Mouse (Mus musculus) lung, embryonic 16.5 days (tissue): ENCODE data around the gene Lipc. TPM values are rescaled to one million over a fixed set of nuclear protein-coding genes. Genes with fewer than 3 reads are reported as not detected.

Experiments
- ATAC-seq: fragments of 200-750 bp; cut with Nextera tagmentation; 2 replicates; pipeline ENCODE4 v1.8.0; 2017; ENCODE audit warnings: low read depth, mild to moderate bottlenecking, moderate library complexity
- H3K27ac ChIP-seq: fragments of 300-500 bp; sonication (generic); 2 replicates; pipeline ENCODE4 v1.5.1; 2014; ENCODE audit warnings: mild to moderate bottlenecking, control low read depth, low read length
- H3K27me3 ChIP-seq: fragments of 300-500 bp; sonication (generic); 2 replicates; pipeline ENCODE4 v1.6.1; 2014; ENCODE audit warnings: low read depth, low read length, mixed read lengths; ENCODE audit not compliant: control insufficient read depth, insufficient read depth
- H3K36me3 ChIP-seq: fragments of 300-500 bp; sonication (generic); 2 replicates; pipeline ENCODE4 v1.6.1; 2014; ENCODE audit warnings: low read length; ENCODE audit not compliant: control insufficient read depth, insufficient read depth
- H3K4me1 ChIP-seq: fragments of 300-500 bp; sonication (generic); replicated peaks from 2 replicates; pipeline ENCODE4 v1.6.1; 2014; ENCODE audit warnings: low read length, mixed read lengths; ENCODE audit not compliant: control insufficient read depth, insufficient read depth
- H3K4me2 ChIP-seq: fragments of 300-500 bp; sonication (generic); 2 replicates; pipeline ENCODE4 v1.6.1; 2014; ENCODE audit warnings: low read depth, low read length, control low read depth
- H3K4me3 ChIP-seq: fragments of 300-500 bp; sonication (generic); 2 replicates; pipeline ENCODE4 v1.5.1; 2014; ENCODE audit warnings: mild to moderate bottlenecking, low read length, control low read depth
- H3K9ac ChIP-seq: fragments of 300-500 bp; sonication (generic); 2 replicates; pipeline ENCODE4 v1.6.1; 2014; ENCODE audit warnings: low read length, control low read depth
- H3K9me3 ChIP-seq: fragments of 300-500 bp; sonication (generic); 2 replicates; pipeline ENCODE4 v1.6.1; 2016; ENCODE audit warnings: low read length; ENCODE audit not compliant: control insufficient read depth
- WGBS: fragments of 180-500 bp; shearing (Covaris S2); extraction: QIAGEN DNeasy Blood & Tissue Kit; methylation state at CpG from one replicate; pipeline ENCODE4 v1.1.7; 2014; 5-methylcytosine and 5-hydroxymethylcytosine counted together
- polyA plus RNA-seq: library from polyadenylated mRNA; unstranded; fragments of >200 nt; fragmentation: Nextera tagmentation; extraction: Ambion mirVana; gene quantifications from 2 replicates; pipeline ENCODE4 v1.2.1, GENCODE M21; 2015

Gene Lipc
- polyA plus RNA-seq, 1 experiment from 2014 or later = 0.25 TPM

DNA sequence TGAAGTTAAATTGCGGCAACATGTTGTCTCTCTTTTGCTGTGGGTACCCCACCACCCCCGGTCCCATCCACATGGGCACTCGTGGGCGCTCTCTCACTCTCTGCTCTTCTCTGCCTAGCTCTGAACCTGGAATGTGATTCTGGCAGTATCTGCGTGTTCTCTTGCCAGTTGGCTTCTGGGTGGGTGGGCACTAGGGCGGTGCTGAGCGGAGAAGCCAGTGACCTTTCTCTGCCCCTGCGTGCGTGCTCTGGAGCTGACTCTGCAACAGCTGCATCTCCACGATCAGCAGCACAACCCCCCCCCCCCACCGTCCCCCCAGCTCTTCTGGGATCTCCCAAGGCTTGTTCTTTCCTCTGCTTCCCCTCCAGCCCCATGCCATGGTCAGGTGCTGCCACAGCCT, 144.3 kb downstream of the Lipc start:
- no peak for ATAC-seq
- H3K4me2 ChIP-seq = no peak overlapping the region
- 56% methylated on average over 10 of the region's 11 CpGs for WGBS
- H3K4me3 ChIP-seq = no peak overlapping the region
- no peaks in the 10 kb centered on the region for H3K9me3 ChIP-seq
- H3K27me3 ChIP-seq = no peaks in the 10 kb centered on the region
- H3K36me3 ChIP-seq = no peaks in the 10 kb centered on the region
- H3K27ac ChIP-seq = no peak overlapping the region
- no peak overlapping the region for H3K9ac ChIP-seq
- H3K4me1 ChIP-seq = peaks cover 5% of the 10 kb centered on the region; the same call in 1 of the 2 replicates

DNA sequence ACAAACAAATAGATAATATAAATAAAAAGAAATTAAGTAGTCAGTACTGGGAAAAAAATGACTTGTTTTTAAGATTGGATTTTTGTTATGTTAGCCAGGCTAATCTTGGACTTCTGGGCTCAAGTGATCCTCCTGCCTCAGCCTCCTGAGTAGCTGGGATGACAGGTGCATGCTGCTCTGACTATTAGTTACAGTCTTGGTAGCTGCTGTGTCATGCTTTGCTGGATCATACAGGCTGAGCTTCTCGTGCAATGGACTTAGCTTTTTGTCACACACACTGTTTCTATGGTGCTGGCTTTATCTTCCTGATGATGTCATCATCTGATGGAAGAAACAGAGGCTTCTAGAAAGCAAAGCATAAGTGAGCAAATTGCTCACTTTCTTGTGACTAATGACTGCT, 146.0 kb downstream of the Lipc start:
- 55% methylated on average over 1 of the region's 1 CpGs for WGBS

DNA sequence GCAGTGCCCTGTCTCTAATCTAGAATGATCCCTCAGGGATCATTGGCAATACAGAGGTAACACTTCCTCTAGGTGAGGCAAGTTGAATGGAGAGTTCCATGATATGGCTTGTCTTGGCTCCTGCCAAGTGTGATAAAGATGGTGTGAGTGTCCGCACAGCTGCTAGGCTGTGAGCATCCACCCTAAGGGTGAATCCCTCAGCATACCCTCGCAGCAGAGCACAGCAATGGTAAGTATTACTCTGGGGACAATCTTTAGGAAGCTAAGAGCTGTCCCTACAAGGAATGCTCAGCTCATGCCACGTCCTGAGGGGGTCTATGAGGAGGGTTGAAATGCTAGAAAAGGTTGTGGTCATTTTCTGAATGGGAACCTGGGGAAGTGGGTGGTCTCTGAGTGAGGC, 149.2 kb downstream of the Lipc start:
- H3K4me1 ChIP-seq = peaks cover 2% of the 10 kb centered on the region; the same call in 1 of the 2 replicates
- no peaks in the 10 kb centered on the region for H3K9me3 ChIP-seq
- H3K4me3 ChIP-seq = no peak overlapping the region
- no peak overlapping the region for H3K9ac ChIP-seq
- H3K36me3 ChIP-seq = no peaks in the 10 kb centered on the region
- H3K4me2 ChIP-seq = no peak overlapping the region
- no peak overlapping the region for H3K27ac ChIP-seq
- ATAC-seq = no peak
- WGBS = 74% methylated on average over 3 of the region's 3 CpGs
- H3K27me3 ChIP-seq = no peaks in the 10 kb centered on the region

More for the DNA sequence above, 146.0 kb downstream of the Lipc start:
- Histone ChIP-seq H3K36me3 (no peaks in the 10 kb centered on the region), H3K4me1 (peaks cover 5% of the 10 kb centered on the region; the same call in 1 of the 2 replicates), H3K27ac (no peak overlapping the region), H3K4me3 (no peak overlapping the region), H3K4me2 (no peak overlapping the region), H3K9me3 (no peaks in the 10 kb centered on the region), H3K27me3 (no peaks in the 10 kb centered on the region), H3K9ac (no peak overlapping the region)
- no peak for ATAC-seq

DNA sequence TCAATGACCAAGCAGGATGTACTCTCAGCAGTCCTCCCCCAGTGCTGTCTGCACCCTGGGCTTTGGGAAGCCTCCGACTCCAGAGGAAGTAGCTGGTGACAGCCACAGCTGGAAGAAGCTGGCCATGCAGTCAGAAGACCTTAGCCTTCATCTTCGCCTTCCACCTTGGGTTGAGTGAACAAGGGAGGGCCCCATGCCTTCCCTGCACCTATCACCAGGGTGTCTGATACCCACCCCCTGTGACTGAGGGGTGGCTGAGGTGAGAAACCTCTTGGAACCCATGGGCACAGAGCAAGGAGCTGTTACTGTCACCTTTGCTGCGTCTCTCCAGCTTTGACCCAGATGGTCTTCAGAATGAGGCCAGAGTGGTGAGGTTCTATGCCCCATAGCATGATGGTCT, 150.3 kb downstream of the Lipc start:
- 81% methylated on average over 3 of the region's 3 CpGs for WGBS
- Histone ChIP-seq H3K9me3 (no peaks in the 10 kb centered on the region), H3K4me3 (no peak overlapping the region), H3K4me1 (no peaks in the 10 kb centered on the region), H3K27ac (no peak overlapping the region), H3K27me3 (no peaks in the 10 kb centered on the region), H3K4me2 (no peak overlapping the region), H3K36me3 (no peaks in the 10 kb centered on the region), H3K9ac (no peak overlapping the region)
- no peak for ATAC-seq

DNA sequence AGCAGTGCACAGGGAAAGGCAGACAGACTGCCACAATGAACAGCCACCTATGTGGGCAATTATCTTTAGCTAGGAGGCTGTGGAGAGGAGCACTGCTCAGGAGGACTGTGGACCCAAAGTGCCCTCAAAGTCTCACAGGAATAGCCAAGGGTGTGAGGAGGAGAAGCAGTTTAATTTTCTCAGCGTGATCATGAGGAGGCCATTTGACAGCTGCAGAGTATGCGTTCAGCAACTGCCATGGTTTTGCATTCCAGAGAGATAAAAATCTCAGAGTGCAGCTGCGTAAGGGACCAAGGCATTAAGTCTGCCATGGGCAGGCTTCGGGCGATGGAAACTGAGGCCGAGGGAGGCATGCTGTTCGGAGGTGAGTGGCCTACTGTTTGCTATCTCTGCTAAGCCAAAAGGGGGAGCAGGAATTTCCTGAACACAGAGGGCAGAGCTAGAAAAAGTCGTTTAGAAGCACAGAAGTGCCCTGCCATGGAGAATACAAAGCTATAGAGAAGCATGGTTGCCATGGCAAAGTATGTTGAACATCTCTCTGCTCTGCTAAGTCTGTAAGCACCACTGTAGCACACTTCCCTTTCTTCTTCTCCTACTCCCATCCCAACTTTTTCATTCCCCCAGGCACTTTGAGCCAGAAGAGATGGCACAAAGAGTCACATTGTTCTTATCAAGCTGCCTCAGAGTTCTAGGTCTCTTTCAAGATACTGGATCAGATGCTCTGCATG, 151.3 kb downstream of the Lipc start:
- Histone ChIP-seq H3K4me2 (no peak overlapping the region), H3K4me3 (no peak overlapping the region), H3K27ac (no peak overlapping the region), H3K4me1 (no peaks in the 10 kb centered on the region), H3K36me3 (no peaks in the 10 kb centered on the region), H3K27me3 (no peaks in the 10 kb centered on the region), H3K9ac (no peak overlapping the region), H3K9me3 (no peaks in the 10 kb centered on the region)
- no peak for ATAC-seq
- WGBS = 23% methylated on average over 8 of the region's 8 CpGs

DNA sequence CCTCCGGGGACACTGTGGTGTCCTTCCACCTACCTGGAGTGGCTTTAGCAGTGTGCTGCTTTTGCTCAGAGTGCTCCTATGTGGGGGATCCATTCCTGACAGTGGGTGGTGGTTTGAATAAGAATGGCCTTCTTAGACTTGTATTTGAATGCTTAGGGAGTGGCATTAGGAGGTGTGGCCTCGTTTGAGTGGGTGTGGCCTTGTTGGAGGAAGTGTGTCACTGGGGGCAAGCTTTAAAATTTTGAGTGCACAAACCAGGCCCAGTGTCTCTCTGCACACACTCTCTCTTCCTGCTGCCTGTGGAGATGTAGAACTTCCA, 156.6 kb downstream of the Lipc start:
- WGBS = 60% methylated on average over 2 of the region's 2 CpGs
- H3K4me1 ChIP-seq = peaks cover 2% of the 10 kb centered on the region; the same call in 1 of the 2 replicates
- no peak overlapping the region for H3K9ac ChIP-seq
- no peaks in the 10 kb centered on the region for H3K36me3 ChIP-seq
- H3K4me3 ChIP-seq = no peak overlapping the region
- no peak for ATAC-seq
- H3K27ac ChIP-seq = no peak overlapping the region
- no peaks in the 10 kb centered on the region for H3K9me3 ChIP-seq
- H3K4me2 ChIP-seq = no peak overlapping the region
- H3K27me3 ChIP-seq = no peaks in the 10 kb centered on the region

DNA sequence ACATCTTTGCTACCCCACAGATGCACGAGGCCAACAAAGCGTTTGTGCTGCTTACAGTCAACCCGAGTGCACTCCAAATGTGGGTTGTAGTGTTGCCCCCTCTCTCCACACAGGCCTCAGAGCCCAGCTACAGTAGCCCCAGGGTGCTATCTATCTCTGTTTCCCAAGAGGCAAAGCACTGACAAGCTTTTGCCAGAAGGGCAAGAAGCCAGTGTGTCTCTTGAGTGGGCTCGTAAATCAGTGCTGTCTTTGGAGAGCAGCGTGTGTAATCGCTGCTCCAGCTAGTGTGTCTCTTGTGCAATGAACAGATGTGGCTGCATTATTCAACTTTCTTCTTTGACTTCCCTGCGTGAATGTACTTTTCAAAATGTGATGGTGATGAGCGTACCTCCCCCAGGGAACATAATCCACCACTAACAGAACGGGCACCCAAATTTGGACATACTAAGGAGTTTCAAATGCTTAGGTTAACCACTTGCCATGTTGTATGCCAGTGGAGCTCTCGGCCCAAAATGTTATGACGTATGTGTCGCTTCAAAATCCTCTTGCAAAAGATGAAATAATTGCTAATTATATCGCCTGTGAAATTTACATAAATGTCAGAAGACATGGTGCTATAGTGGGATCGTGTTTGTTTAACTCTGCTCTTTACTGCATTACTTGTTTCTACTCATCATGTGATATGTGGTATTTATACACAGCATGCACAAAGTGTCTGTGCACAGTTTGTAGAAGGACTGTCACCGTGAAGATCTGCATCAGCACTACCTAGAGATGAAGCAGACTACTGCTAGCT, 157.2 kb downstream of the Lipc start:
- H3K4me2 ChIP-seq = no peak overlapping the region
- ATAC-seq = peak; percentile 82; the same call in 1 of the 2 replicates
- 53% methylated on average over 15 of the region's 15 CpGs for WGBS

DNA sequence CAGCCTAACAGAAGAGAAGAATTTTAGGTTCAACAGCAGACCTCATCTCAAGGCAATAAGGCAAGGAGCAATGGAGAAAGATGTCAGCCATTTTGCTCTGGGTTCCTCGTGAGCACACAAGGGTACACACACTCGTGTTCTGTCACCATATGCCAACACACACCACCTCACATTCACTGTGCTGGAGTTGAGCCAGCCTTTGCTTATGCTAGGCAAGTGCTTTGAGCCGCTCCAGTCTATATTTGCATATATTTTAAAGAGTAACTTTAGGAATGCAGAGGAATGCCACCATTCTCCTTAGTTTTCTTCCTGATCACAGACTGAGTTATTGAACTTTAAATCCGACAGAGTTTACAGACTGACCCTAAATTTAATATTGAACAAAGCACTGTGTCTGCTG, 161.4 kb downstream of the Lipc start:
- no peak for ATAC-seq
- Histone ChIP-seq H3K4me1 (peaks cover 2% of the 10 kb centered on the region; the same call in 1 of the 2 replicates), H3K9ac (no peak overlapping the region), H3K27me3 (no peaks in the 10 kb centered on the region), H3K27ac (no peak overlapping the region), H3K9me3 (no peaks in the 10 kb centered on the region), H3K36me3 (no peaks in the 10 kb centered on the region), H3K4me2 (no peak overlapping the region), H3K4me3 (no peak overlapping the region)
- 70% methylated on average over 4 of the region's 4 CpGs for WGBS

More for the DNA sequence above, 157.2 kb downstream of the Lipc start:
- H3K9ac ChIP-seq = no peak overlapping the region
- no peaks in the 10 kb centered on the region for H3K36me3 ChIP-seq
- no peaks in the 10 kb centered on the region for H3K9me3 ChIP-seq
- peaks cover 2% of the 10 kb centered on the region; the same call in 1 of the 2 replicates for H3K4me1 ChIP-seq
- H3K27ac ChIP-seq = no peak overlapping the region
- no peak overlapping the region for H3K4me3 ChIP-seq
- no peaks in the 10 kb centered on the region for H3K27me3 ChIP-seq

DNA sequence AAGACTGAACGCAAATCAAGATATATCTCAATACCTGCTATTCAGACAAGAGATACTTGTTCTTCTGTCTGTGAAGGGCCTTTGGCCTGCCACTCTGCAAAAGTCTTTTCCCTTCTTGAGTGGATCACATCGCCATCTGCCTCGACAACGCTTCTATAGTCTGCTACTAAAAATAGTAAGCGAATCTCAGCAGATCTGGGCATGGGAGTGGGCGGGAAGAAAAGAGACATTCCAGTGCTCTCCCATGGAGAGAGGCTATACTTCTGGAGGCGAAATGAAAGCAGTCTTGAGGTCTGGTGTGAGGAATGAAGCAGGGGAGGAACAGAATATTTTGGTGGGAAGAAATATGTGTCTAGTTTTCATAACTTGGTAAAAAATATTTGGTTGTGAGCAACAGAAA, 163.3 kb downstream of the Lipc start:
- no peaks in the 10 kb centered on the region for H3K4me1 ChIP-seq
- no peak for ATAC-seq

More for the DNA sequence above, 163.3 kb downstream of the Lipc start:
- no peaks in the 10 kb centered on the region for H3K36me3 ChIP-seq
- 69% methylated on average over 7 of the region's 7 CpGs for WGBS
- H3K27me3 ChIP-seq = no peaks in the 10 kb centered on the region
- H3K27ac ChIP-seq = no peak overlapping the region
- H3K9ac ChIP-seq = no peak overlapping the region
- no peak overlapping the region for H3K4me3 ChIP-seq
- no peaks in the 10 kb centered on the region for H3K9me3 ChIP-seq
- H3K4me2 ChIP-seq = no peak overlapping the region
